Mouse (Mus musculus) Patski (cell line): ENCODE measurements around the gene Wrap53. TPM values are rescaled to one million over a fixed set of nuclear protein-coding genes. Genes with fewer than 3 reads are reported as not detected.

Source experiments
- ATAC-seq: fragments of 100-300 bp; one replicate; pipeline ENCODE4 v1.8.0; 2021
- CTCF ChIA-PET: fragments of 350-600 bp; sonication (Branson Sonifier 250); formaldehyde crosslinking; loops from one replicate; lab custom pipeline; 2022; ENCODE audit warnings: inconsistent platforms; lab: Charles Lee
- POLR2A ChIA-PET: fragments of 350-600 bp; sonication (Branson Sonifier 250); formaldehyde crosslinking; loops from one replicate; lab custom pipeline; 2022; ENCODE audit warnings: antibody characterized with exemption, inconsistent platforms; lab: Charles Lee
- DNase-seq: peaks from one replicate; pipeline ENCODE4 v3.0.0-alpha.2; 2011; ENCODE audit warnings: low read depth, low spot score
- H3K27me3 ChIP-seq: fragments of 371-371 bp; one replicate; pipeline ENCODE4 v1.5.1; 2021
- CTCF ChIP-seq: fragments of 100-300 bp; IDR thresholded peaks from one replicate; pipeline ENCODE4 v1.5.1; 2021
- in situ Hi-C: fragments of 300-500 bp; cut with MboI; formaldehyde crosslinking; loops from 3 replicates; pipeline ENCODE4 v1.11.1; 2018; ENCODE audit warnings: low pct_unique_long_range_greater_than_20kb, mixed read lengths
- polyA plus RNA-seq: library from polyadenylated mRNA; unstranded; gene quantifications from one replicate; pipeline ENCODE4 v1.2.3, GENCODE M21; 2021

Wrap53 gene
- polyA plus RNA-seq, 1 experiment from 2014 or later: 11.4 TPM

- DNase-seq (no peak), ATAC-seq (no peak)
- POLR2A ChIA-PET: no interaction called here
- peaks cover 15% of the 10 kb centered on the region for H3K27me3 ChIP-seq
- no peak for TF ChIP-seq CTCF
- in situ Hi-C loops: no loop called here
- CTCF ChIA-PET: no interaction called here
Measured at GRCm38 (mm10) chr11:69601768-69602167, 21.7 kb upstream of the Wrap53 start.

DNA sequence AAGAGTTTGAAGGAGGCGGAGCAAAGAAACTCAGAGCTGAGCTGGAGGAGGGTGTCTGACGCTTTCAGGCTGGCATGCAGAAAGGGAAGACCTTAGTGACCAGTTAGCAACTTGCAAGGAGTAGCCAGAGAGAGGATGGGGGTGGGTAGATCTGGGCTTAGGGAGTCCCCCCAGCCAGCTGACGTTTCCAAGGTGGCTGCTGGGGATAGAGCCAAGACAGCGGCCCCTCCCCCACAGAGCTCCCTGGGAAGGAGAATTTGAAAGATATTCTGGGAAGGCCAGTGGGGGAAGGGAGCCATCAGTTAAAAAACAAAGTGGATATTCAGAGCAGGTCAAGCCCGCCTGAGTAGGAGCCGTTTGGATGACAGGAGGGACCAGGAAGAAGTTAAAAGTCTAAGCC, 20.0 kb upstream of the Wrap53 start:
- in situ Hi-C loops: no loop called here
- CTCF ChIA-PET: interaction anchor here (1.1 kb wide), 1 partner anchor 20 kb away, joined by 3 read pairs; the partner anchor contains the start of genes Trp53 and Wrap53
- POLR2A ChIA-PET: interaction anchor here (0.9 kb wide), 1 partner anchor 53 kb away, joined by 4 read pairs; no protein-coding TSS in a partner anchor
- DNase-seq (no peak), ATAC-seq (no peak)
- no peak for TF ChIP-seq CTCF
- H3K27me3 ChIP-seq: peaks cover 9% of the 10 kb centered on the region

DNA sequence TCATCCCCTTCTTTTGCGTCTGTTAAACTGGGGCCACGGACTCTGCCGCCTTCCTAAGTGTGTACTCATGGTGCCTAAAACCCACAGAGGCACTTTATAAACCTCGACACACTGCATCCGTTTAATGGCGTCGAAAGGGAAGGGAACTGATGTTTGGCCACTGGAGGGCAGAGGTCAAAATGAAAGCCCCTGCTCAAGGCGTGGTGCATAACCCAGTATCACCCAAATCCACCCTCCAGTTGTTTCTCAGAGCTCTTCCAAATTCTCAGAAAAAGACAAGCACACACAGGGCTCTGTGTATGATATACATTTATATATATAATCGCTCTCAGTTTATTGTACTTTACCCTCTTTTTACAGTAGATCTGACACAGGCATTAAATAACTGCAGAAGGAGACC, 19.4 kb upstream of the Wrap53 start:
- ChIA-PET POLR2A (interaction anchor here (0.6 to 0.9 kb wide), 2 partner anchors 53 to 322 kb away, joined by 3 to 4 read pairs; no protein-coding TSS in a partner anchor), CTCF (no interaction called here)
- in situ Hi-C loops: no loop called here
- ATAC-seq (no peak), DNase-seq (no peak)
- peaks cover 6% of the 10 kb centered on the region for H3K27me3 ChIP-seq
- TF ChIP-seq CTCF: no peak

DNA sequence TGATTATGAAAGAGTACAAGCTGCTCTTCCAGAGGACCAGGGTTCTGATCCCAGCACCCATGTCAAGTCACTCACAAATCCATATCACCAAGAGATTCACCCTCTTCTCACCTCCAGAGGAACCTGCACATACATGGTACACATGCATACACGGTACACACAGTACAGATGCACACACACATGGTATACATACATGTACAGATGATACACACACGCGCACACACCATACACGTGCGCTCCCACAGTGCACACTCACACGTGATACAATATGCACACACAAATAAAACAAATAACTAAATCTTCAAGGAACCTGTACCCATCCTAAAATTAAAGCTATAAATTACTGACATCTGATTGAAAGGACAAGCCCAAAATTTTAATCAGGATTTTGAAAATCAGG, 14.8 kb upstream of the Wrap53 start:
- TF ChIP-seq CTCF: no peak
- no peaks in the 10 kb centered on the region for H3K27me3 ChIP-seq
- in situ Hi-C loops: no loop called here
- no peak for DNase-seq
- ChIA-PET POLR2A (no interaction called here), CTCF (no interaction called here)
- ATAC-seq: no peak

DNA sequence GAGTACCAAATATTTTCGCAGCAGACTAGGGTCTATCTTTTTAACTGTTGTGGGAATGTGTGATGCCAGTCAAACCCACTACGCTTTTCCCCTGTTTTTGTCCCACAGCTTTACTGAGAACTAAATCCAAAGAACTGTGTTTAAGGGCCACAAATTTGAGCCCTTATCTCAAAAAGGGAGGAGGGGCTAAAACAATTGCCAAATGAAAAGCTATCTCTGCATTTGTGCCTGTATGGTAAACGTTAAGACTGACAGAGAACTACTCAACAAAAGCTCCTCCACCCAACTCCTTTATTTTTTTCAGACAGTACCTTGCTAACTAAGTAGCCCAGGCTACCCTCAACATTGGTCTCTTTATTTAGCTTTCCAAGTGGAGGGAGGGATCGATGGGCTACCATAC, 12.7 kb upstream of the Wrap53 start:
- H3K27me3 ChIP-seq: no peaks in the 10 kb centered on the region
- ATAC-seq (no peak), DNase-seq (no peak)
- CTCF ChIA-PET: no interaction called here
- POLR2A ChIA-PET: no interaction called here
- TF ChIP-seq CTCF: no peak
- in situ Hi-C loops: no loop called here

DNA sequence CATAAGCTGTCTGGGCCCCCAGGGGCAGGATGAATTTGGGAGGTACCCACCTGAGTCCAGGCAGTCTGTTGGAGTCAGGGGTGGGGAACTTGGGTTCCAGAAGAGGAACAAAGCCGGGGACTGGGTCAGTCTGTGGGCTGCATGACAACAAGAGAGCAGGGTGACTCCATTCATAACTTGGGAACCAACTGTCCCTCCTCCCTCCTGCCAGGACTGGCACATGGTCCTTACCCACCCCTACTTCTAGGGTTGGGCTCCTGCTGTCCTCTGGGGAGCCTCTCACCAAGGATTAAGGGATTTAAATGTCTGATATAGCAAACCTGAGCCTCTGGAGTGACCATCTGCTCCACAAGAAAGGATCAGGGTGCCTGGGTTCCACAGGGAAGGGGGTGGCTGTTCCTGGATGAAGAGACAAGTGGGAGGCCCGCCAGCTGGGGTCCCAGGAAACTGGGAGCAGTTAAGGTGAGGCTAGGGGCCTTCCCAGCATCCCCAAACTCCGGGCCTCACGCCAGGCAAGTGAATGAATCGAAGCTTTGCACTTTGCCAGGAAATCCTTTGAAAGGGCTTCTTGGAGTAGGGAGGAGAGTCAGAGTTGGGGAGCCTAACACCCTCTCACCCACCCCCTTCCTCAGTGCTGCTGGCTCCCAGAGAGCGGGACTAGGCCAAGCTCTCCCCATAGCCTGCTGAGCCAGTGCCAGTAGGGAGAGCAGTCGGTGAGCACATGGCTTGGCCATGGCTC, 12.0 kb upstream of the Wrap53 start:
- POLR2A ChIA-PET: no interaction called here
- ATAC-seq (no peak), DNase-seq (no peak)
- in situ Hi-C loops: no loop called here
- CTCF ChIA-PET: no interaction called here
- no peak for TF ChIP-seq CTCF
- H3K27me3 ChIP-seq: no peaks in the 10 kb centered on the region

DNA sequence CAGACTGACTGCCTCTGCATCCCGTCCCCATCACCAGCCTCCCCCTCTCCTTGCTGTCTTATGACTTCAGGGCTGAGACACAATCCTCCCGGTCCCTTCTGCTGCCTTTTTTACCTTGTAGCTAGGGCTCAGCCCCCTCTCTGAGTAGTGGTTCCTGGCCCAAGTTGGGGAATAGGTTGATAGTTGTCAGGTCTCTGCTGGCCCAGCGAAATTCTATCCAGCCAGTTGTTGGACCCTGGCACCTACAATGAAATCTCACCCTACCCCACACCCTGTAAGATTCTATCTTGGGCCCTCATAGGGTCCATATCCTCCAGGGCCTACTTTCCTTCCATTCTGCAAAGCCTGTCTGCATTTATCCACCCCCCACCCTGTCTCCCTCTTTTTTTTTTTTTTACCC, 11.4 kb upstream of the Wrap53 start:
- no peak for TF ChIP-seq CTCF
- ChIA-PET POLR2A (interaction anchor here (0.5 to 1.3 kb wide), 2 partner anchors 9 to 666 kb away, joined by 3 to 4 read pairs; no protein-coding TSS in a partner anchor), CTCF (no interaction called here)
- no peaks in the 10 kb centered on the region for H3K27me3 ChIP-seq
- DNase-seq: no peak
- in situ Hi-C loops: no loop called here
- no peak for ATAC-seq

DNA sequence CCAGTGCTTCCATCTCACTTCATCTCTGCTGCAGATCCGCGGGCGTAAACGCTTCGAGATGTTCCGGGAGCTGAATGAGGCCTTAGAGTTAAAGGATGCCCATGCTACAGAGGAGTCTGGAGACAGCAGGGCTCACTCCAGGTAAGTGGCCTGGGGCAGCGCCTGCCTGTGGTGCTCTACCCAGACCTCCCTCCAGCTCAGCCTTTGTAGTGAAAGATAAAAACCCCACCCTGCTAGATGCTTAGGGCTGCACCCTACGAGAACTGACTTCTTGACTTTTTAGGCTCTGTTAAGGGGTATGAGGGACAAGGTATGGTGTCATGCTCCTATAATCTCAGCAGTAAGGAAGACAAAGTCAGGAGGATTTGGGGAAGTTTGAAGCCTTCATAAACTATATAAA, 10.6 kb upstream of the Wrap53 start:
- POLR2A ChIA-PET: interaction anchor here (1.3 kb wide), 1 partner anchor 9 kb away, joined by 4 read pairs; no protein-coding TSS in a partner anchor
- no peak for TF ChIP-seq CTCF
- H3K27me3 ChIP-seq: no peaks in the 10 kb centered on the region
- DNase-seq: no peak
- in situ Hi-C loops: no loop called here
- ATAC-seq: no peak
- CTCF ChIA-PET: no interaction called here

DNA sequence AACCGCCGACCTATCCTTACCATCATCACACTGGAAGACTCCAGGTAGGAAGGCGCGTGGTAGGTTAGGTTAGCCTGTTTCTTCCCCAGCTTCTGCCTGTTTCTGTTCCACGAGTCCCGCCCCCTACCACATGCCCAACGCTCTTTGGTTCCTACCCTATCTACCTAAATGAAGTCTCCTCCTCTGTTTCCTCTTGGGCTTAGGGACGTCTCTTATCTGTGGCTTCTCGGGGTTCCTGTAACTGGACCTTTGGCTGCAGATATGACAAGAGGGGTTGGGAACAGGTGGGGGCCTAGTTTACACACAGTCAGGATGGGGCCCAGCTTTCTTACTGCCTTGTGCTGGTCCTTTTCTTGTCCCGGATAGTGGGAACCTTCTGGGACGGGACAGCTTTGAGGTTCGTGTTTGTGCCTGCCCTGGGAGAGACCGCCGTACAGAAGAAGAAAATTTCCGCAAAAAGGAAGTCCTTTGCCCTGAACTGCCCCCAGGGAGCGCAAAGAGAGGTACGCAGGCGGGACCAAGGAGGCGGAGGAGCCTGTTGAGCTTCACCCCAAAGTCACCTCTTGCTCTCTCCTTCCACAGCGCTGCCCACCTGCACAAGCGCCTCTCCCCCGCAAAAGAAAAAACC, 9.3 kb upstream of the Wrap53 start:
- TF ChIP-seq CTCF: no peak
- ChIA-PET POLR2A (no interaction called here), CTCF (no interaction called here)
- no peaks in the 10 kb centered on the region for H3K27me3 ChIP-seq
- in situ Hi-C loops: no loop called here
- no peak for ATAC-seq
- DNase-seq: no peak

GRCm38 (mm10) chr11:69585718-69586325, 5.8 kb upstream of the Wrap53 start:
- no peak for TF ChIP-seq CTCF
- ATAC-seq: no peak
- POLR2A ChIA-PET: interaction anchor here (0.6 kb wide), 1 partner anchor 28 kb away, joined by 5 read pairs; no protein-coding TSS in a partner anchor
- DNase-seq: no peak
- in situ Hi-C loops: no loop called here
- no peaks in the 10 kb centered on the region for H3K27me3 ChIP-seq
- CTCF ChIA-PET: interaction anchor here (1.0 to 2.1 kb wide), 2 partner anchors 12 to 28 kb away, joined by 3 to 7 read pairs; no protein-coding TSS in a partner anchor
